Mouse (Mus musculus) 3134 (cell line): Measurements from ENCODE around the gene Fam83d.

Experiments used
- DNase-seq: peaks from one replicate; pipeline ENCODE4 v3.0.0-alpha.2; 2011; ENCODE audit warnings: low spot score; ENCODE audit not compliant: insufficient read length; ENCODE audit errors: extremely low read depth

The Fam83d gene

DNA sequence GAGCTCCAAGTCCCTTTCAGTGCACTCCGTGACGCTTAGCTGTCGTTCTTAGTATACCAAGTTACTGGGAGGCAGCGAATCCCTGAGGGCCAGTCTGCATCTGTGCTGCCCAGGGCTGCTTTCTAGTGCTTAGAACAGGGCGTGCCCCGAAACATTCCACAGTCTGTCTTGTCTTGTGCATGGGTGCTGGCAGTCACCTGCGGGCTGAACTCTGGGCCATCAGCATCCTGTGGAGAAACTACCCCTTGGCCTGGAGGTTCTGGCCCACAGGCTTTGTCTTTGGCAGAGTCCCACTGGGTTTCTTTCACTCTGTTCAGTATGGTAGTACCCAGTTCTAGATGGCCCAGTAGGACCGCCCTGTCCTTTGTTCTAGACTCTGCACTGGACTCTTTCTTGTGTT lies 32.9 kb downstream of the Fam83d start:
- no peak for DNase-seq

DNA sequence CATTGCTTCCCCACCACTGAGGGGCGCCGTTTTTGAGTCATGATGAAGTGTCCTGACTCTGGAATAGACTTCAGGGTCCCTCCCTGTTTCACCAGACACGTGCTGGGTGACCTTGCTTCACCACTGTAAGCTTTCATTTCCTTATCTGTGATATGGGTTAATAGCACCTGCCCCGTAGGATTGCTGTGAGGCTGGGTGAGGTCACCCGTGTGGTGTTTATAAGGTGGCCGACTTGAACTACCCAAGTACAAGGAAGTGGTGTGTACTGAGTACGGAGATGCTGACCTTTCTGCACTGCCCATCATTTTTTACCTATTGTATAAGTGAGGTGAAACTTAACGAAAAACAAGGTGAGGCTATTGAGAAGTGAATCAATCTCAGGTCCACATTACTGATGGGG lies 35.7 kb downstream of the Fam83d start:
- DNase-seq = no peak

DNA sequence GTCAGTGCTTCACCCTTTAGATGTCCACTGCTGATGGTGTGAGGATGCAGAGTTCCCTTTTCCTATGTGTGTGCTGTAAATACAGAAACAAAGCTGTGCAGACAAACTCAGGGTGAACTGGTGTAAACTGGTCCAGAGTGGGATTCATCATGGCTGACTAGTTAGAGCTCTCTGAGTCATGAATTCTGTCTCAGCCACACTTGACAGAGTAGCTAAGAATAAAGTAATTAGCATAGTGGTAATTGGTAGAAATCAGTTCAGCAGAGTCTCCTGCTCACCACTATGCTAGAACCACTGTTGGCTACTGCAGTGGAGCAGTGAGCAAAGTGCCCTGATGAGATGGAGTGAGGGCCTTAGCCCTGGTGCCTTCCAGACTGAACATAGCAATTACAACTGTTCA lies 47.8 kb downstream of the Fam83d start:
- DNase-seq = no peak

DNA sequence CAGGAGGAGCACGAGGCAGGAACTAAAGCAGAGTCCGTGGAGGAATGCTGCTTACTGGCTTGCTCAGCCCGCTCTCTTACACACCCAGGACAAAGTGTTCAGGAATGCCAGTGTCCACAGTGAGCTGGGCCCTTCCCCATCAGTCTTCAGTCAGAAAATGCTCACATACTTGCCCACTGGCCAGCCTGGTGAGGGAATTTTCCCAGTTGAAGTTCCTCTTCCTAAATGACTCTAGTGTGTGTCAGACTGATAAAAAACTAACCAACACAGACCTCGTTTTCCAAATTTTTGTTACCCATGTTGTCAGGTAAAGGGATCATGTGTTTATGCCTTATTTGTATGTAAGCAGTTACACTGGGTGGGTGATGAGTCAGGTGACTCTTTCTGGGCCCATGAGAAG lies 48.3 kb downstream of the Fam83d start:
- DNase-seq = no peak

DNA sequence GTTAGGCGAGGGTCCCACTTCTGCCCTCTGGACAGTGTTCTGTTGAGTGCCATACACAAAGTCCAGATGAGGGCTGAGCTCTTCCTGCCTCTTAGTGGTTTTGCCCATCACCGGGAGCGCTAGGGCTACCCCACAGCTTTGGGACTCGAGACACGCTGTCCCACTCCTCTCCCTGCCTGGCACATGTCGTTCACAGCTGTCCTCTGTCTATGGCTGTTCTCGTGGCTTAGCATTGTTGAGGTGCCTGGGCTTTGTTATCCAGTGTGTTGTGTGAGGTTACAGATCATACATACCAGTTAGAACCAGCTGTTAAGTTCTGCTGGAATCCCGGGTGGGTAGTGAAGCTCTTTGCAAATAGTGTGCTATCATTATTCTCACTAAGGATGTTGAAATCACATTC lies 49.8 kb downstream of the Fam83d start:
- no peak for DNase-seq

DNA sequence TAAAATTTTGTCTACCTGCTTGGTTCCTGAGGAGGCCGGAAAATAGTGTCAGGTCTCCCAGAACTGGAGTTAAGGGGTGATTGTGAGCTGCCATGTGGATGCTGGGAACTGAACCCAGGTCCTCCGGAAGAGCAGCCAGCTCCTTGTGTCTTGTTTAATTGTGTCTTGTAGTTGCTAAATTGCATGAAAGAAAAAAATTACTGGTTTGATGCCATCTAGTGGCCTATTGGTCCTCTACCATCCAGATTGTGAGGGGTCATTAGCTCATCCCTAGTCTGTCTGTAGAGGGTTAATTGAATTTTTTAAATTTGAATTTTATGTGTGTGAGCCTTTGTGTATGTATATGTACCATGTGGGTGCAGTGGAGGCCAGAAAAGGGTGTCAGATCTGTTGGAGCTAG lies 60.2 kb downstream of the Fam83d start:
- no peak for DNase-seq

DNA sequence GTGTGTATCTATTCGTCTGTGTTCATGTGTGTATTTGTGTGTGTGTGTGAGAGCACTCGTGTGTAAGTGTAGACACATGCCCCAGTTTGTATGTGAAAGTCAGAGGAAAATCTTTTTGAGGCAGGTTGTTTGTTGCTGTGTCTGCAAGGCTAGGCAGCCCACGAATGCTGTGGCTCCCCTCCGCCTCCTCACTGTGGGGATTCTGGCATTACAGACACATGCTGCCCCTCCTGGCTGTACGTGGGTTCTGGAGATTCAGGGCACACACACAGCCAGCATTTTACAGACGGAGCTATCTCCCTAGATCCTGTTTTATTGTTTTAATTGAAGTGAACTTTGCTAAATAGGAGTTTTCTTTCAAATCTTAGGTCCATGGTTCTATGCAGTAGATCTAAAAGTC lies 61.9 kb downstream of the Fam83d start:
- no peak for DNase-seq

DNA sequence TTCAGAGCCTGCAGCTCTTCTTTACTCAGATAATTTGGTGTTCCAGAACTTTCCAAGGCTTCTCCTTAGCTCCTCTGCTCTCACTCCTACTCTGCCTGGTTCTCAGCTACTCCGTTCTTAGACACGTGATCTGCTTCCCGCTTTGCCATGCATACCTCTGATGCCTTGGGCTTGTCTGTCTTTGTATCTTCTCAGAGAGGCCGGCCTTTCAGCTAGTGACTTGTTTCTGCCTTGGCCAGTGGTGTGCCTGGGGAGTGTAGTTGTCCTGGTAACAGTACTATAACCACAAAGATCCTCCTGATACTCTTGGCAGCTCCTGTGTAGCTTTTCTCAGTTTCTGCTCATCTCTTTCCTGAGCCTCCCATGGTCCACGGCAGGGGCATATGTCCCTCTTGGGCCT lies 65.3 kb downstream of the Fam83d start:
- no peak for DNase-seq

DNA sequence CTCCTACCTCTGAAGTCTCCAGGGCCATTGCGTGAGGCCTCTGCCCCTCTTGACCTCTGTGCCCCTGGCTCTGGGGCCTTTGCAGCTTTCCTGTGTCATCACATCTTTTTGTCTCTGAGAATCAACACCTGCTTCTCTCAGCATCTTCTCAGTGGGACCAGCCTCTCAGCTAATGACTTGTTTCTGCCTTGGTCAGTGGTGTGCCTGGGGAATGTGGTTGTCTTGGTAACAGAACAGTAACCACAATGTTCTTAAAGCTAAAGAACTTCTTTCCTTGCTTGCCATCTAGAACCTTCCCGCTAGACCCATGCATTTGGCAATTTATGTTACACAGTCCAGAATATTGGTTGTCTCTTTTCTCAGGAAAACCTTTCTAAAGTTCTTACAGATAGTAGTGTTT lies 65.8 kb downstream of the Fam83d start:
- DNase-seq = no peak
